Mouse (Mus musculus): ENCODE measurements at regions not wholly inside any gene's neighbourhood (a gene's known extent, or its start where the extent isn't known, plus 50 kb on each side); places are given as distances from the start of the nearest gene placed in this dataset.

GRCm38 (mm10) chr1:76772694-76773093, 742.2 kb downstream of the Epha4 start:
- TF ChIP-seq CTCF (IDR thresholded peaks at IDR 0.05; ENCODE audit: insufficient read depth, low read length) (no peak), POLR2A (IDR thresholded peaks at IDR 0.05; ENCODE audit: borderline replicate concordance, extremely low read depth, low read depth, low read length) (no peak)
